Mouse (Mus musculus) megakaryocyte-erythroid progenitor cell, adult 5-6 weeks (primary cell): ENCODE results near the gene Kansl1. TPM values are rescaled to one million over a fixed set of nuclear protein-coding genes. Genes with fewer than 3 reads are reported as not detected.
A peak's percentile ranks its signal among the peaks of the same experiment; 100 is the strongest.

Experiments
- ATAC-seq: replicated peaks from 2 replicates; pipeline ENCODE4 v1.8.0; 2016; ENCODE audit warnings: mild to moderate bottlenecking, inconsistent platforms; ENCODE audit not compliant: severe bottlenecking, poor library complexity, low FRiP score, low TSS enrichment
- total RNA-seq, 2 experiments: library from RNA; stranded (forward) in 1 of 2; stranded (reverse) in 1 of 2; fragments of 200-1000, 215-1000 nt in 1 of 2; fragments of >200 nt in 1 of 2; fragmentation: Nextera tagmentation in 1 of 2; gene quantifications; 2 replicates each; pipeline ENCODE4 v1.2.3; 2014 to 2017

The Kansl1 gene
- total RNA-seq, 2 experiments from 2014 or later = 26.8 to 51.1 TPM

- peak; percentile 64 for ATAC-seq
Measured at GRCm38 (mm10) chr11:104317631-104318030, 151.0 kb downstream of the Kansl1 start.

- no peak for ATAC-seq
Measured at GRCm38 (mm10) chr11:104316685-104317400, 151.8 kb downstream of the Kansl1 start.

- ATAC-seq = no peak
Measured at GRCm38 (mm10) chr11:104315703-104316102, 153.0 kb downstream of the Kansl1 start.

- peak; percentile 13; the same call in 1 of the 2 replicates for ATAC-seq
Measured at GRCm38 (mm10) chr11:104311643-104312042, 157.0 kb downstream of the Kansl1 start.

GRCm38 (mm10) chr11:104310226-104310887 lies 158.3 kb downstream of the Kansl1 start:
- ATAC-seq = peak; percentile 83

- no peak for ATAC-seq
Measured at GRCm38 (mm10) chr11:104309377-104310225, 159.1 kb downstream of the Kansl1 start.

- ATAC-seq = no peak
Measured at GRCm38 (mm10) chr11:104307136-104307535, 161.5 kb downstream of the Kansl1 start.

GRCm38 (mm10) chr11:104306483-104306882 lies 162.2 kb downstream of the Kansl1 start:
- no peak for ATAC-seq

- ATAC-seq = no peak
Measured at GRCm38 (mm10) chr11:104305711-104306110, 162.9 kb downstream of the Kansl1 start.

GRCm38 (mm10) chr11:104303088-104303960 lies 165.3 kb downstream of the Kansl1 start:
- ATAC-seq = peak; percentile 42; the same call in 1 of the 2 replicates

GRCm38 (mm10) chr11:104302628-104303027 lies 166.0 kb downstream of the Kansl1 start:
- peak; percentile 40 for ATAC-seq

GRCm38 (mm10) chr11:104297671-104298070 lies 171.0 kb downstream of the Kansl1 start:
- ATAC-seq = no peak

- no peak for ATAC-seq
Measured at GRCm38 (mm10) chr11:104295656-104296055, 173.0 kb downstream of the Kansl1 start.

GRCm38 (mm10) chr11:104295145-104295544 lies 173.5 kb downstream of the Kansl1 start:
- no peak for ATAC-seq

GRCm38 (mm10) chr11:104293241-104293640 lies 175.4 kb downstream of the Kansl1 start:
- peak; percentile 81 for ATAC-seq

- ATAC-seq = peak; percentile 11
Measured at GRCm38 (mm10) chr11:104292443-104293220, 176.0 kb downstream of the Kansl1 start.

GRCm38 (mm10) chr11:104289199-104290031 lies 179.2 kb downstream of the Kansl1 start:
- ATAC-seq = peak; percentile 60

- no peak for ATAC-seq
Measured at GRCm38 (mm10) chr11:104288835-104289198, 179.8 kb downstream of the Kansl1 start.
